Mouse (Mus musculus) small intestine, adult 10 weeks (tissue): ENCODE data around the gene Hp1bp3. TPM values are rescaled to one million over a fixed set of nuclear protein-coding genes. Genes with fewer than 3 reads are reported as not detected.

Source experiments
- polyA plus RNA-seq: library from polyadenylated mRNA; stranded (reverse); fragments of 350-450 nt; fragmentation: Illumina TruSeq; extraction: RNeasy Lipid Tissue Mini Kit (QIAGEN cat#74804); gene quantifications from one replicate; pipeline ENCODE4 v1.2.3, GENCODE M21; 2014; ENCODE audit warnings: low replicate concordance

The Hp1bp3 gene
- polyA plus RNA-seq: 73.7 TPM

DNA sequence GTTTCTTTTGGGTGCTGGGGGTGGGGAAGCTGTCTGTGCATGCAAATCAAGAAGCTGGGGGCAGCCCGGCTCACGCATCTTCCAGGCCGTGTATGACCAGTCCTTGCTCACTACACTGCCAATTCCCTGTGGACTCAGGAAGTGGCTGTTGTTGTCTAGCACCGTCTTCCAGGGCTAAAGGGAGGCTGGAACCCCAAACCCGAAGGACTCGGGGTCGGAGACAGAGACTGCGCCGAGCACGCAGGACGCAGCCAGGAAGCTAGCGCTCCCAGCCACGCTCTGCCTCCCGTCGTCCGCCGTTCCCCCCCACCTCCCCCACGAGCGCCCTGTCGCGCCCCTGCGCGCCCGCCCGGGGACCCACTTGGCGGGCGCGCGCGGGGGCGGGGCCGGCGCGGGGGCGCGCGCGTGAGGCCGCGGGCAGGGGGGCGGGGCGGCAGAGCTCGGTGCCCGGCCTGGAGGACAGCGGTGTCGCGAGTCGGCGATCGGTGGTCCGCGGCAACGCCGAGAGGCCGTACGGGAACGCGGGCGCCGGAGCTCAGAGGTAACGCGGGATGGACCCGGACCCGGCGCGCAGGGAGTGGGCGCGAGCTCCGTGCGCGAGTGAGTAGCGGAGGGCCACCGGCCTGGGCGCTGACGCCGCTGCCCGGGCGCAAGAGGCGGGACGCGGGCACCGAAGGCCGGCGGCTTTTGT is at the start of gene Hp1bp3:
Gene Hp1bp3, plus strand, starts transcription at position 97 of the 691 bp plus-strand sequence.

DNA sequence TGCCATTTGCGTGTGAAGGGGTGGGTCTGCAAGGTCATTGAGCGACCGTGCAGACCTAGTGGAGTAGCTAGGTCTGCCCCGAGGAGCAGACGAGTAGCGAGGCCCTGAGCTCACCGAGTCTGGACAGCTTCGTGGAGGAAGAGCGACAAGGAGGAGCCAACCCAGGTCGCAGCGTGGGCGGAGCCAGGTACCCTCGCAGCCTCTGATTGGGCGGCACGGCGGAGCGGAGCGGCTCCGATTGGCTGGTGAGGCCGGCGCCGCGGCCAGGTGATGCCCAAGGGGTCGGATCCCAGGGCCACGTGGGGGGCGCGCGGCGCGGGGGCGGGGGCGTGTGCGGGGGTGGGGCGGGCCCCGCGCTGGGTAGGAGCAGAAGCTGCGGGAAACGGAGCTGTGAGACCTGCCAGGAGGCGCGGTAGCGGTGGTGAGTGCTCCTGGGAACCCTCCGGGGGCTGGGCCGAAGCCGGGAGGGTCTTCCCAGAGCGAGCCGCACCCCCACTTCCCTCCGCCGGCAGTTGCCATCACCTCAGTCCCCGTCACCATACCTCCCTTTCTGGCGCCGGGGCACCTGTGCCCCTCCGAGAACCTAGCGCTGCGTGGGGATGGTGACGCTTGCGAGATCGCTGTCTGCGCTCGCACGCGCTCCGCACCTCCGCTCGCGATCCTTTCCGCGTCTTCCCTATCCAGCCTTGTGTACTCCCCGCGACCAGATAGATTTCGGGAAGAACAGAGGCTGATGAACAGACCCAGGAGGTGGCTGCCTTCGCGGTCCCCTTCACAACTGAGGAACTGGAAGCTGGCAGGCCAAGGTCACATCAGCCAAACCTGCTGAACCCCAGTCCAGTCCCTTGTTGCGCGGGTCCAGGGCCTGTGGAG is 34.2 kb downstream of the Hp1bp3 start, which contains the start of the genes Sh2d5 and Kif17:
Gene Sh2d5, plus strand, starts transcription at position 316 of the 873 bp plus-strand sequence.
Gene Kif17, plus strand, starts transcription at position 348 of the 873 bp plus-strand sequence.

Other genes with a start within 250 kb of the Hp1bp3 start
- 14.1 TPM for gene Eif4g3, start 223.3 kb upstream of the Hp1bp3 start, polyA plus RNA-seq
- gene Sh2d5, start 34.1 kb downstream of the Hp1bp3 start, polyA plus RNA-seq: not detected
- gene Kif17, start 34.1 kb downstream of the Hp1bp3 start, polyA plus RNA-seq: not detected
- 6.3 TPM for gene Ddost, start 88.4 kb downstream of the Hp1bp3 start, polyA plus RNA-seq
- gene Pink1, start 110.0 kb downstream of the Hp1bp3 start, polyA plus RNA-seq: 56.0 TPM
- gene Cda, start 151.7 kb downstream of the Hp1bp3 start, polyA plus RNA-seq: 5.1 TPM
- gene Fam43b, start 180.2 kb downstream of the Hp1bp3 start, polyA plus RNA-seq: not detected
- 3.6 TPM for gene Mul1, start 218.4 kb downstream of the Hp1bp3 start, polyA plus RNA-seq
- gene Camk2n1, start 238.0 kb downstream of the Hp1bp3 start, polyA plus RNA-seq: 49.8 TPM